Mouse (Mus musculus): ENCODE data around the gene Tgfb1. TPM values are rescaled to one million over a fixed set of nuclear protein-coding genes. Genes with fewer than 3 reads are reported as not detected.

Tgfb1 gene
- total RNA-seq, 2 experiments from 2014 or later: 10.9 to 11.1 TPM

DNA sequence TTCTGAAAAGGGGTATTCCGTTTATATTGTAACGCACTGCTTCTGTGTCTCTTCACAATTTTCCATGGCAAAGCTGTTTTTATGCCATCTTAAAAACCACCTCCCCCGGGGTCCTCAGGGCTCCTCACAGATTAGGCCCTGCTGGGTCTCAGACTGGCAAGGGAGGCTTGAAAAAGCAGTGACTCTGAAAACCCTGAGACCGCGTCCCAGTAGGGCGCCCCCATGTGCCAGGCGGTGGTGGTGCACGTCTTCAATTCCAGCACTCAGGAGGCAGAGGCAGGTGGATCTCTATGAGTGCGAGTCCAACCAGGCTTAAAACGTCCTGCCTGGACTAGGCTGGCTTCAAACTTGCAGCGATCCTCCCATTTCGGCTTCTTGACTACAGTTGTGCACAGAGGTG, 13.9 kb downstream of the Tgfb1 start:
- DNase-seq (ENCODE audit: low spot score in 2 of 2): no peak
- intact Hi-C loops (cut with DNase I): no loop called here

GRCm38 (mm10) chr7:25702350-25702749, 15.5 kb downstream of the Tgfb1 start:
- DNase-seq (ENCODE audit: low spot score in 2 of 2): no peak
- intact Hi-C loops (cut with DNase I): no loop called here

- intact Hi-C loops (cut with DNase I): no loop called here
These were observed 17.1 kb downstream of the Tgfb1 start for GRCm38 (mm10) chr7:25703793-25704494.

GRCm38 (mm10) chr7:25704716-25705364, 18.0 kb downstream of the Tgfb1 start:
- intact Hi-C loops (cut with DNase I): no loop called here
- no peak for DNase-seq (ENCODE audit: low spot score in 2 of 2)

More at GRCm38 (mm10) chr7:25703793-25704494, 17.1 kb downstream of the Tgfb1 start:
- no peak for DNase-seq (ENCODE audit: low spot score in 2 of 2)

GRCm38 (mm10) chr7:25705801-25706251, 19.0 kb downstream of the Tgfb1 start:
- intact Hi-C loops (cut with DNase I): no loop called here
- DNase-seq (ENCODE audit: low spot score in 2 of 2): peak; percentile 51 to 74

DNA sequence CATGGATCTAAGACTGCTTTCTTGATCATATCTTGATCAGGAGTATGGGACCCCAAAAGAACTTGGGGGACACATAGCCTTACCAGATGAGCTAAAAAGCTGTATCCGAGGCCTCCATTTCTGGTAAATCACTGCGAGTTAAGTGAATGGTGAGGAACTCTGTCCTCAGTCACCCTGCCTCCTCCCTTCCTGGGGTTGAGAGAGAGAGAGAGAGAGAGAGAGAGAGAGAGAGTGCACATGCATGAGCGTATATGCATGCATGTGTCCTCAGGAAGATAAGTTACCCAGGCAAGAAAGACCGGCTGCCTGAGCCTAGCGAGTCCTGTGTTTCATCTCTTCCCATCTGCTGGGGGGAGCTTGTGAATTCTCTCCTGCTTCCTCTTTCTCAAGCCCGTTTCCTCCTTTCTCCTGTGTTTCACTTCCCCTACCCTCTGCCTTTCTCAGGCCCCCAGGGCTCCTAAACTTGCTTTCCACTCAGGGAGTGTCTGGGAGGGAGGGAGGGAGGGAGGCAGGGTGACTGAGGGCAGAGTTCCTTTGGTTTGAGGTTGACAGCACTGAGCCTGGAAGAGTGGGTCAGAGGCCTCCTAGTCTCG, 19.9 kb downstream of the Tgfb1 start:
- peak in 1 of 2 experiments; percentile 48 for DNase-seq (ENCODE audit: low spot score in 2 of 2)
- intact Hi-C loops (cut with DNase I): no loop called here

GRCm38 (mm10) chr7:25707581-25708292, 20.9 kb downstream of the Tgfb1 start:
- intact Hi-C loops (cut with DNase I): no loop called here
- no peak for DNase-seq (ENCODE audit: low spot score in 2 of 2)

- intact Hi-C loops (cut with DNase I): no loop called here
- peak; percentile 53 to 56 for DNase-seq (ENCODE audit: low spot score in 2 of 2)
These were observed 23.2 kb downstream of the Tgfb1 start for GRCm38 (mm10) chr7:25709961-25710360.

- intact Hi-C loops (cut with DNase I): no loop called here
- DNase-seq (ENCODE audit: low spot score in 2 of 2): peak; percentile 54 to 58
These were observed 23.8 kb downstream of the Tgfb1 start for GRCm38 (mm10) chr7:25710519-25711130.

GRCm38 (mm10) chr7:25711165-25711564, 24.4 kb downstream of the Tgfb1 start:
- intact Hi-C loops (cut with DNase I): no loop called here
- no peak for DNase-seq (ENCODE audit: low spot score in 2 of 2)

DNA sequence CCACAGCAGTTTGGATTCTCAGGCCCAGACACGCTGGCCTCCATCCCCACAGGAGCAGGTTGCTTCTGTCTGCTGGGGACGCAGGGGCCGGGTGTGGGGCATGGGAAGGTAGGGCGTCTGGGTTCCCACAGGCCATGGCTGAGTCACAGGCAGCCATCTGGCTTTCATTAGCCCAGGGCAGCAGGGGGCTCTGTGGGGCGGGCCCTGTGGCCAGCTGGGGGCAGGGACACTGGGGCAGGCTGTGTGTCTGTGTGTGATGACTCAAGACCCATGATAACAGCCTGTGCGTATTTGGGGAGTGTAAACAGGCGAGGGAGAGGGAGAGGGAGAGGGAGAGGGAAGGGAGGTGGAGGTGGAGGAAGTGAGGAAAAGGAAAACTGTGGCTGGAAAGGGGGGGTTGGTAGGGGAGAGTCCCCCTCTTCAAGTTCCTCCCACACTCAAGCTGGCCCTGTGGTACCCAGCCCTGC, 25.0 kb downstream of the Tgfb1 start:
- intact Hi-C loops (cut with DNase I): no loop called here
- DNase-seq (ENCODE audit: low spot score in 2 of 2): no peak

GRCm38 (mm10) chr7:25712801-25713200, 26.0 kb downstream of the Tgfb1 start:
- intact Hi-C loops (cut with DNase I): no loop called here
- no peak for DNase-seq (ENCODE audit: low spot score in 2 of 2)

DNA sequence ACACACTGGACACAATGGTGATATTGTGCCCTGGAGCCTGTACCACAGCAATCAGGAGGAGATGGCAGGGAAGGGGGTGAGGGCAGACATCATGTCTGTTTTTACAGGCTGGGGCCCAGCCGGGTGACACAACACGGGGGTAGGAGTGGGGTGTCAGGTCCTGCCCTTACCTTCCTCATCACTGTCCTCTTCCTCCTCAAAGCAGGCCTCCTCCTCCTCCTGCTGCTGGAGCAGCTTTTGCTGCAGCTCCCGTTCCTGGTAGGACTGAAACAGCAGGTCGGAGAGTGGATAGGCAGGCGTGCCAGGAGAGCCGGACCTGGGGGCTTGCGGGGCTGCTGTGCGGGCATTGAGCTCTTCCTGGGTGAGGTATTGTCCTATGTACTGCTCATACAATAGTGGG, 27.8 kb downstream of the Tgfb1 start:
- DNase-seq (ENCODE audit: low spot score in 2 of 2): no peak
- intact Hi-C loops (cut with DNase I): no loop called here

DNA sequence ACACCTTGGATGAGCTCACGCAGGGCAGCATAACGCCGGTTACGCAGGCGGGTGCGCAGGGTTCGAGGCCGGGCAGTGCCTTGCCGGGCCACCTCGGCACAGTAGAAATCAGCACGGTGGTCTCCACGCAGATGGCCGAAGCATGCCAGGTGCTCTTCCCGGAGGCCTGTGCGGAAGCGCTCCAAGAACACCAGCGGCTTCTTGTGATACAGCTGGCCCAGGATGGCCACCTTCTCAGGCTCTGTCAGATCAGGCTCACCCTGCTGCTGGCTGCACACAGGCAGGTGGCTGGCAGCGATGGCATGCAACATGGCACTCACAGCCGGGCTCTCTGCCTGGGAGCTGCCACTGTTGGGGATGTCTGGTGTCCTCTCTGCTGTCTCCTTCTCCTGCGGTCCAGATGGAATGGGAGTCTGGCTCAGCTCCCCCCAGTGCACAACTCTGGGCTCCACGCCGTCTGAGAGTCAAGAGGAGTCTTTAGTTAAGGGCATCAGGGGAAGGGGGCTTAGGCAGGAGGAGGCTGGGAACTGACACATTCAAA, 29.0 kb downstream of the Tgfb1 start:
- intact Hi-C loops (cut with DNase I): no loop called here
- no peak for DNase-seq (ENCODE audit: low spot score in 2 of 2)

DNA sequence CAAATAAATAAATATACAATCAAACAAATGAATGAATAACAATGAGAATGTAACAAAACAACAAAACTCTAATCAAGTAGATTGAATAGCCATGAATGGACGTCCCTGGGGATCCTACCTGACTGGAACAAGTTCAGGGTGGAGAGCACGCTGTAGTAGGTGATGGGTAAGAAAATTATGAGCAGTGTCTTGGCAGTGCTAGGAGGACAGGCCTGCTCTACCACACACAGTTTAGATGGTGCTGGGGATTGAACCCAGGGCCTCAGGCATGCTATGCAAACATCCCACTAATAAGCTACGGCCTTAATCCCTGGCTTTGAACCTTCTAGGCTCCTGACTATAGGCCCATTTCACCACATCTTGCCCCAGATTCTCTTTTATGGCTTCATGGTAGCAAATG, 30.7 kb downstream of the Tgfb1 start:
- no peak for DNase-seq (ENCODE audit: low spot score in 2 of 2)
- intact Hi-C loops (cut with DNase I): no loop called here

DNA sequence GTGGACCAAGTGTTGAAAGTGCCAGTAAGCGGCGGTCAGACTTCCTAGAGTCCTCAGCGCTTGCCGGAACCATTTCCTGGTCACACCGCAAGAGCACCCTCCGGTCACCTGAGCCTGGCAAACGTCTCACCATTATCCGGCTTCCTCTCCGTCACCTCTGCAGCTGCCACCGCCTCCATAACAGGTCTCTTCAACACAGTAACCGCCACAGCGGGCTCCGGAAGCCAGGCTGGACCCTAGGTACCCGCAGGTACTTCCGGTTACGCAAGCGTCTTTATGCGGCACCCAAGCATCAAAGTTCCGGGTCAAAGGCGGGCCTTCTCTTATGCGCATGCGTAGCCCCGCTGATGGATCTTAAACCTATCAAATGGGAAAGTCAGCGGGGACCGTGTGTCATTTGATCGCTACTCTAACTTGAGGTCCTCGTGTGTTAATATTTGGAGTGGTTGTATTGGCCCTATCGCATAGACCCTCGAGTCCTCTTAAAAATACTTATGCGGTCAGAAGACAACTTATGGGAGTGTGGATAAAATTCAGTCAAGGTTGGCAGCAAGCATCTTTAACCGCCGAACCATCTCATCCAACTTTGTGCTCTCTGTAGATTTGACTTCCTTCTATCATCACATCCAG, 32.1 kb downstream of the Tgfb1 start, which contains the start of gene Ccdc97:
Gene Ccdc97, minus strand, starts transcription at position 301 of the 630 bp plus-strand sequence.
- DNase-seq (ENCODE audit: low spot score in 2 of 2): peak; percentile 95 to 97
- intact Hi-C loops (cut with DNase I): no loop called here

- intact Hi-C loops (cut with DNase I): no loop called here
These were observed 33.2 kb downstream of the Tgfb1 start for GRCm38 (mm10) chr7:25719761-25720610.

DNA sequence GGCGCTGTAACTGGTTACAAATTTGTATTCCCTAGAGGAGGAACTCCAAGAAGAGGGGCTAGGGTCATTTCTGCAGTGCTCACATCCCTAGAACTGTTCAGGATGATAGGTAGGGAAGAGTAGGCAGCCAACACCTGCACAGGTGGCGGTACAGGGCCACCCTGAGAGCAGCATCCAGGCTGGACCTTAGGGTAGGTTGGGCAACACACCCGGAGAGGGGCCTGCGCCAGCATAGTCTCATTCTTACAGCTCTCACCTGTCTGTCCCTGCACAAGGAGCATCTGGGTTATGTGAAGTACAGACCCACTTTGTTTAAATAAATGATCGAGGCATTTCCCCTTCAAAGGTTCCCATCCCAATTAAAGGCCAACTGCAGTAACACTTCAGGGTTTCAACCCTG, 34.0 kb downstream of the Tgfb1 start:
- intact Hi-C loops (cut with DNase I): no loop called here
- DNase-seq (ENCODE audit: low spot score in 2 of 2): no peak

More at GRCm38 (mm10) chr7:25719761-25720610, 33.2 kb downstream of the Tgfb1 start:
- DNase-seq (ENCODE audit: low spot score in 2 of 2): peak; percentile 81 to 85

All from left cerebral cortex, postnatal 14 days (tissue).